Mouse (Mus musculus): ENCODE results near the gene Litaf.

Litaf gene

GRCm38 (mm10) chr16:11066833-11067191, 855 bp upstream of the Litaf start:
- no peak for DNase-seq (ENCODE audit: low read depth, low spot score)

DNA sequence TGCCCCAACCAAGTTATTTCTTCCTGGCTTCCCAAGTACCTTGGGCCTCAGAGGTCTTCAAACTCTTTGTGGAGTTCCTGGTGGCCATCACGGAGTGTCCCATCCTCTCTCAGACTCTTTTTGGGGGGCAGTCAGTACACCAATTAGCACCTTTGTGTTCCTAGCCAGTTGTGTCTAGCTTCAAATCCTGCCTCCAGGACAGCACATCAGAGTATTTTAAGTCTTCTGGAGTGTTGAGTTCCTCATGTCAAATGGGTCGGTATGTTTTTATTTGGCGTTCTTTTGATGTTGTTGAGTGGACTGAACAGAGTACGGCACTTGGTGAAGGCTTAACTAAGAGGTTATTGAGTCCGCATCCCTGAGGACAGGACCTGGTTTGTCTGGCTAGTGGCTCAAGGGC, 526 bp downstream of the Litaf start:
- no peak for DNase-seq (ENCODE audit: low read depth, low spot score)

GRCm38 (mm10) chr16:11064742-11065141, 1.2 kb downstream of the Litaf start:
- DNase-seq (ENCODE audit: low read depth, low spot score) = no peak

DNA sequence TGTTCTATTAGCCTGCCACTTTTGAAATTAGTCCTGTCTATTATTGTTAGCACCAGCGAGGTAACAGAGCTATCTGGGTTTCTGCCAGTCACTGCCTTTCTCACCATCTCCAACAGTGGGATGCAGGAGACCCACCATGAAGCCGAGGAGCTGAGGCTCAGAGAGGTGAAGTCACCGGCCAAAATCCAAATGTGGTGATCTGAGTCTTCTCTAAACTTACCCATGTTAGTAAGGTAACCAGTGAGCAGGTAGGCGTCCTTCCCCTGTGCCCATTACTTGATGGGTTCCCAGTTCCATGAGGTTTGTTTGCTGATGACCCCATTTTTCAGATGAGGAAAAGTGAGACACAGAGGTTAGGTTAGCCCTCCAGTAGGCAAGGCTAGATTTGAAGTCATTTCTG, 1.6 kb downstream of the Litaf start:
- no peak for DNase-seq (ENCODE audit: low read depth, low spot score)

GRCm38 (mm10) chr16:11062794-11063721, 2.9 kb downstream of the Litaf start:
- no peak for DNase-seq (ENCODE audit: low read depth, low spot score)

DNA sequence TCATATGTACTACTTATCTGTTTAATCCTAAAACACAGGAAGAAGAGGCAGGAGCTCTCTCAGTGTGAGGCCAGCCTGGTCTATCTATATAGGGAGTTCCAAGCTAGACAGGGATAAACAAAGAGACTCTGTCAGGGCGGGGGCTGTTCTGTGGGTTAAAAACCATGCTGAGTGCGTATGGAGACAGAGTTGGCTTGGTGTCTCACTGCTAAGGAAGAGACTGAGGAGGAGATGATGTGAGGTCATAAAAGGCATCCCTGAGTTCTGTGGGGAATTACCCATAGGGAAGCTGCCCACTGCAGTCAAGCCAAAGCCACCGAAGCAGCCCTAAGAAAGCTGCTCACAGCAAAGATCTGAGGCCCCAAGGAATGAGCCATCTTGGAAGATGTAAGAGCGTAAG, 5.3 kb downstream of the Litaf start, which contains the start of gene Snn:
Gene Snn (plus strand): TSS at position 301 of the 400 bp plus-strand sequence.
- no peak for DNase-seq (ENCODE audit: low read depth, low spot score)

DNA sequence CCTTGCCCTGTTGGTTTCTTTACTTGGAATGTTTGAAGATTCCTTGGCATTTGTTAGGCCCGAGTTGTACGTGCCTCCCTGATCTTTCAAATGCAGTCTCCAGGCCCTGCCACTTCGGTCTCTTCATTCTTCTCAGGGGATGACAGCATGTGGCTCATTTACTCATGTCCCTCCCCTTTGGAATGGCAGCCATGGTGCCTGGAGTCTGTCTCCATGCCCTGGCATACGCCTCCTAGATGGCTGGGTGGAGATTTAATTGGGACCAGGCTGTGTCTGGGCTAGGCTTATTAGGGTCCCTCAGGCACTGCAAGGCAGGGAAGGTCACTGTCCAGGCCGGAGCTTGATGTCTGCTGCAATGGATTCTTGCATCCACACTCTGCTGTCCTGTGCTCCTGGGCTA, 10.0 kb downstream of the Litaf start:
- no peak for DNase-seq (ENCODE audit: low read depth, low spot score)

GRCm38 (mm10) chr16:11054871-11055270, 11.1 kb downstream of the Litaf start:
- DNase-seq (ENCODE audit: low read depth, low spot score) = no peak

DNA sequence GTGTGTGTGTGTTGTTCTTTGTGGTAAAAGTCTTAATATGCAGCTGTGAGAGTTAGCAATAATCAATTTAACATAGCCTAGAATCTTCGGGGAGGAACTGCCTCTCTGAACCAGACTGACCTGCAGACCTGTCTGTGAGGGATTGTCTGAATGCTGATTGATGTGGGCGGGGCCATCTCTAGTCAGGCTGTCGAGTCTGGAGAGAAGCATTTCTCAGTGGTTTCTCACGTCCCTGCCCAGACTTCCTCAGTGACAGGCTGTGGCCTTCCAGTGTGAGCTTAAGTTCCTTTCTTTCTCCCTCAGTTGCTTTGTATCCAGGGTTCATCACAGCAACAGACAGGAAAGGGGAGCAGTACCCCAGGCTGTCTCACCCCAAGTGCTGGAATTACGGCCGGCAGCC, 11.5 kb downstream of the Litaf start:
- DNase-seq (ENCODE audit: low read depth, low spot score) = no peak

GRCm38 (mm10) chr16:11051134-11051533, 14.8 kb downstream of the Litaf start:
- DNase-seq (ENCODE audit: low read depth, low spot score) = no peak

GRCm38 (mm10) chr16:11050226-11050625, 15.7 kb downstream of the Litaf start:
- no peak for DNase-seq (ENCODE audit: low read depth, low spot score)

GRCm38 (mm10) chr16:11047130-11047529, 18.8 kb downstream of the Litaf start:
- no peak for DNase-seq (ENCODE audit: low read depth, low spot score)

DNA sequence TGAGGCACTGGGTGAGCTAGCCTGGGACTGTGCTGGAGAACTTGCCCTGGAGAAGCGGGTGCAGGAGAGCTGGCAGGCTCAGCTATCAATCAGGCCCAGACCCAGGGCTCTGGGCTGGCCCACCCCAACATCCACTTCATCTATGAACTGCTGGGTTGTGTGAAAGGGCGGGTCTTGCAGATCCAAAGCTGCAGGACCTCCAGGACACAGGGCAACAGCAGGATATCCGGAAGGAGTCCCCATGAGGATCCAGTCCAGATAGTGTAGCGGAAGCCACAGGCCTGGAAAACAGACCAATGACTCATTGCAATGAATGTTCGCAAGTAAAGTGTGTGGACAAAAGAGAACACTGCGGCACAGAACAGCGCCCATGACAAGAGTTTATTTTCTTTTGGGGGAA, 19.5 kb downstream of the Litaf start:
- DNase-seq (ENCODE audit: low read depth, low spot score) = no peak

DNA sequence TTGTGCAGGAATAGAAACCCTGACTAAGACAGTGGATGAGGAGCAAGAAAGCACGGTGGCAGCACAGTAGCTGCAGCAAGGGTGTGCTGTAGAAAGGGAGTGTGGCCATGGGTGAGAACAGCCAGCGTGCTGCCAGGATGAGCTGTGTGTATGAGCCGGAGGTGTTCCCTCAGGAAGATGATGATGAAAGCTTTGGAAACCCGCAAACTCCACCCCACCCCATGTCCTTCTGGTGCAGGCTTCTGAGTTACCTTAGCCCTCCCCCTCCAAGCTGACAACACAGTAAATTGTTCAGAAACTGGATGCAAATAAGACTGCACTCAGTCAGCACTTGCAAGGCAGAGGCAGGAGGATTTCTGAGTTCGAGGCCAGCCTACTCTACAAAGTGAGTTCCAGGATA, 22.7 kb downstream of the Litaf start:
- DNase-seq (ENCODE audit: low read depth, low spot score) = no peak

- no peak for DNase-seq (ENCODE audit: low read depth, low spot score)
Observed at GRCm38 (mm10) chr16:11040603-11041002, 25.4 kb downstream of the Litaf start.

GRCm38 (mm10) chr16:11035790-11036431, 30.0 kb downstream of the Litaf start:
- peak; percentile 33 for DNase-seq (ENCODE audit: low read depth, low spot score)

DNA sequence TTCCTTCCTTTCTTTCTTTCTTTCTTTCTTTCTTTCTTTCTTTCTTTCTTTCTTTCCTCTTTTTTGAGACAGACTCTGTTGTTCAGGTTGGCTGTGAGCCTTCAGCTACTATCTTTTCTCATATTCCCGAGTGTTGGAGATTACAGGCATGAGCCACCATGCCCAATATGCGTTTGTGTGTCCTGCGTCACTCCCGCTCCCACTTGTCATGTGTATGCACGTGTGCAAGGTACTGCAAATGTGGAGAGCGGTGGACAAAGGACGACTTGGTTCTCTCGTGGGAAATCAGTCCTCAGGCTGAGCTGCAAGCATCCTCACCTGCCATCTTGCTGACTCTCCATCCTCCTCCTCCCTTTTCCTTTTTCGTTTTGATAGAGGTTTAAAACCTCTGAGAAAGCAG, 30.7 kb downstream of the Litaf start:
- no peak for DNase-seq (ENCODE audit: low read depth, low spot score)

GRCm38 (mm10) chr16:11034193-11034803, 31.7 kb downstream of the Litaf start:
- peak; percentile 55 for DNase-seq (ENCODE audit: low read depth, low spot score)

GRCm38 (mm10) chr16:11031320-11031719, 34.6 kb downstream of the Litaf start:
- no peak for DNase-seq (ENCODE audit: low read depth, low spot score)

GRCm38 (mm10) chr16:11030844-11031243, 35.1 kb downstream of the Litaf start:
- DNase-seq (ENCODE audit: low read depth, low spot score) = no peak

DNA sequence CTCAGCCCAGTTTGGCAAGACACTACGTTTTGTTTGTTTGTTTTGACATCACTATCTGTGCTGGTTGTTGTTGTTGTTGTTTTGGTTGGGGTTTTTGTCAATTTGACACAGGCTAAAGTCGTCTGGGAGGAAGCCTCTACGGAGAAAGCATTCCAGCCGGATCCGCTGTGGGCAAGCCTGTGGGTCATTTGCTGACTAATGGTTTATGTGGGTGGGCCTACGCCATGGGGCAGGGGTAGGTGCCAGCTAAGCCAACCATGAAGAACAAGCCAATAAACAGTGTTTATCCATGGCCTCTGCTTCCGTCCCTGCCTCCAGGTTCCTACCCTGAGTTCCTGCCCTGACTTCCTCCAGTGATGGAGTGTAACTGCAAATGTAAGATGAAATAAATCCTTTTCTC, 37.8 kb downstream of the Litaf start:
- no peak for DNase-seq (ENCODE audit: low read depth, low spot score)

GRCm38 (mm10) chr16:11024841-11025240, 41.1 kb downstream of the Litaf start:
- no peak for DNase-seq (ENCODE audit: low read depth, low spot score)

GRCm38 (mm10) chr16:11023618-11024017, 42.3 kb downstream of the Litaf start:
- no peak for DNase-seq (ENCODE audit: low read depth, low spot score)
